Mouse (Mus musculus) bone marrow, adult 2 months (tissue): ENCODE results near the gene Scn3b. TPM values are rescaled to one million over a fixed set of nuclear protein-coding genes. Genes with fewer than 3 reads are reported as not detected.

Experiments used
- H3K27ac ChIP-seq: fragments of 200-500 bp; 2 replicates; pipeline ENCODE4 v1.5.1; 2012; ENCODE audit warnings: low read depth, mild to moderate bottlenecking, control low read depth, inconsistent platforms, low read length; ENCODE audit not compliant: control insufficient read depth, poor library complexity, insufficient read depth
- H3K4me1 ChIP-seq: fragments of 200-500 bp; 2 replicates; pipeline ENCODE4 v1.6.1; 2011; ENCODE audit warnings: low read length; ENCODE audit not compliant: control insufficient read depth, insufficient read depth
- H3K4me3 ChIP-seq: fragments of 200-500 bp; replicated peaks from 2 replicates; pipeline ENCODE3; 2011; ENCODE audit warnings: mild to moderate bottlenecking, low read depth, low read length, control low read depth; ENCODE audit not compliant: control insufficient read depth
- CTCF ChIP-seq: fragments of 200-500 bp; IDR thresholded peaks from 2 replicates; pipeline ENCODE4 v1.5.1; 2011; ENCODE audit warnings: low read length, control low read depth; ENCODE audit not compliant: control insufficient read depth, insufficient read depth
- POLR2A ChIP-seq: fragments of 200-500 bp; IDR thresholded peaks from 2 replicates; pipeline ENCODE4 v1.6.1; 2011; ENCODE audit warnings: low read depth, mild to moderate bottlenecking, control low read depth, low read length, borderline replicate concordance; ENCODE audit not compliant: control insufficient read depth
- WGBS: fragments of 180-500 bp; shearing (Covaris S2); methylation state at CpG from one replicate; pipeline ENCODE4 v1.1.7; 2018; 5-methylcytosine and 5-hydroxymethylcytosine counted together
- polyA plus RNA-seq: library from polyadenylated mRNA; stranded (reverse); fragments of >200 nt; gene quantifications from 2 replicates; pipeline ENCODE4 v1.2.4, GENCODE M21; 2011; ENCODE audit warnings: low replicate concordance; ENCODE audit not compliant: missing spikeins, insufficient read depth, insufficient read length

Gene Scn3b
- polyA plus RNA-seq, 1 experiment: not detected

DNA sequence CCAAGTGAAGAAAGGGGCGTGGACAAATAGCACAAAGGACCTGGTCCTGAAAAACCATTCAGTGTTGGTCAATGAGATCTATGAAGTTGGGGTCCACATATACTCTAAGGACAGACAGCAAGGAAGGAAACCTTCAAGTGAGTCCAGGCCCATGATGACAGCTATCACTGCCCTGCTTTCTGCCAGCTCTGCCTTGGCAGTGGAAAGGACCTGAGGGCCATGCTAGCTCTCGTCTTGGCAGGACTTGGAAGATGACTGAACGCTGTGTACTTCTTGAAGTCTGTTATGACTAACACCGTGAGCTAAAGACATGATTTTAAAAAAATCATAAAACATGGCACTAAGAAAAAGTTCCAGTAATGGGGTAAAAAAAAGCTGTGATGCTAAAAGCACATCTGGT is 48.7 kb downstream of the Scn3b start:
- 86% methylated on average over 4 of the region's 4 CpGs for WGBS
- Histone ChIP-seq H3K27ac (no peak overlapping the region), H3K4me1 (no peaks in the 10 kb centered on the region), H3K4me3 (no peak overlapping the region)
- TF ChIP-seq POLR2A (no peak), CTCF (no peak)

DNA sequence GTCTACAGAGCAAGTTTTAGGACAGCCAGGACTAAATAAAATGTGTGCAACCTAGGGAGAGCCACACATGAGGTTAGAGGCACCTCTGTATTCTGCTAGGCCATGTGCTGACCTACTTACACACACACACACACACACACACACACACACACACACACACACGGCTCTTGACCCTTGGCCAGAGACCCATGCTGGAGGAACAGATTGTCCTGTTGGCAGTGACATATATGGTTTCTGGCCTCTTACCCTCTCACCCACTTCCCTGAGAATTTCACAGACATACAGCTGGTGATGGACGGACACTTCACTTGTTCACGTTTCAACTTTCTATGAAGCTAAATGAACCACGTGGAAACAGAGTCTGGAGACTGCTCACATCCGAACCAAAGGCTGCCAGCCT is 49.8 kb downstream of the Scn3b start:
- 37% methylated on average over 5 of the region's 5 CpGs for WGBS
- Histone ChIP-seq H3K4me3 (no peak overlapping the region), H3K4me1 (no peaks in the 10 kb centered on the region), H3K27ac (no peak overlapping the region)
- no peak for TF ChIP-seq CTCF
- no peak for TF ChIP-seq POLR2A

DNA sequence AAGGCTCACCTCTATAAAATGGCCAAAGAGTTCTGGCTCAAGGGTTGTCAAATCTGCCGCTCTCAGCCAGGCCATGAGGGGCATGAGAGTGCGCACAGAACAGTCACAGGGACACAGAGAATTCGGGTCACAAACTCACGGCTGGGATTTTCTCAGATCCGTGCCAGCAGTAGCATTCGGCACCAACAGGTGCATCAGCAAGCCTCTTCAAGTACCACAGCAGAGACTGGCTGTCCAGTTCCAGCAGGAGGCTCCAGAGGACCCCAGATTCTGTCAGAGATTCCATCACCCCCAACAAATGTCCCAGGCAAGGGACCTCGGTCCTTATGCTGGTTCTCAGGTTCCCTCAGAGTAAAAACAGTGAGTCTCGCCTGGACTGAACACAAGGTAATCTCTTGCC is 51.4 kb downstream of the Scn3b start:
- no peak overlapping the region for H3K27ac ChIP-seq
- H3K4me3 ChIP-seq: no peak overlapping the region
- TF ChIP-seq CTCF (no peak), POLR2A (no peak)
- WGBS: 43% methylated on average over 8 of the region's 8 CpGs
- no peaks in the 10 kb centered on the region for H3K4me1 ChIP-seq

DNA sequence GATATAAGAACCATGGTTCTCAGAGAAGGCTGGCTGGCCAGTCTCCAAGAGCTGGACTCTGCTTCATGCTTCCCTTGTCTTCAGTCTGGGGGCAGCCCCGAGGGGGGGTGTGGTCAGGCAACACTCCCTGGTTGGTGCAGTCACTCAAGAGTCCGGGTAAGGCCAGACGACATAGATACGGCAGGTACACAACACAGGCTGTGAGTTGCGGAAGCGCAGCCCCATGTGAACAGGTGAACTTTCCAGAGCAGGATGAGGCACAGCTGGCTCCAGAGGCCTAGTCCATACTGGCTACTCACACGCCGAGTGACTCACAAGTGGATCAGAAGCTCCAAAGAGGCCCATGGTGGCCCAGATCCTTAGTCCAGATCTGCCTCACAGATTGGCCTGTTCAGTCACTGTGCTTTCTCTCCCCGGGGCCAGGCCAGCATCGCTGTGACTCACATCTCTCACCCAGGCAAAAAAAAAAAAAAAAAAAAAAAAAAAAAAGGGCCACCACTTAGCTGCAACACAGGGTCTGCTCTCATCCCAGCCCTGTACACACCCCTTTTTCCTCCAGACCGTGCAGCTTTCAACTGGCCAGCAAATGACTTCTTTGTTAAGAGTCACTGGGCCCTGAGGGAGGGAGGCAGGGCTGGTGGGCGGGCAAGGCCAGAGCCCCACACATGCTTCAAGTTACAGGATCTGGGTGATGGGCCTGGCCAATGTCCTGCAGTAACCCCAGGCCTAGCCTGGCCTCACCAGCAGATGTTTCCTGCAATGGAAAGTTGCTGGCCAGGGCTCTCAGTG is 52.1 kb downstream of the Scn3b start:
- no peaks in the 10 kb centered on the region for H3K4me1 ChIP-seq

DNA sequence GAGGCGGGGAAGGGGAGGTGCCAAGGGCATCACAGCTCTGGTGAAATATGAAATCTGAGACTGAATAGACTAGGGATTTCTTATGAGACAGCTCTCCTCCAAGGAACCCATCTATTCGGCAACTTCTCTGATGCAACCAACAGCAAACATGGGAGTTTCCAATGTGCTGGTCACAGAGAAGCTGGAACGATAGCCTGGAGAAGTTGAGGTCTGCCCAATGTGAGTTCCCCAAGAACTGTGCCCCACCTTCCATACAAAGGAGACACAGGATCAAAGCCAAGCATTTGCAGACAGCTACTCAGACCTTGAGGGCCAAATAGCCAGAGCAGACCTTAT is 52.6 kb downstream of the Scn3b start:
- TF ChIP-seq CTCF (no peak), POLR2A (no peak)
- no peak overlapping the region for H3K4me3 ChIP-seq
- H3K4me1 ChIP-seq: no peaks in the 10 kb centered on the region
- 28% methylated on average over 3 of the region's 3 CpGs for WGBS
- no peak overlapping the region for H3K27ac ChIP-seq

More for the DNA sequence above, 52.1 kb downstream of the Scn3b start:
- WGBS: 39% methylated on average over 12 of the region's 12 CpGs
- H3K27ac ChIP-seq: no peak overlapping the region
- no peak overlapping the region for H3K4me3 ChIP-seq
- no peak for TF ChIP-seq POLR2A
- TF ChIP-seq CTCF: no peak

DNA sequence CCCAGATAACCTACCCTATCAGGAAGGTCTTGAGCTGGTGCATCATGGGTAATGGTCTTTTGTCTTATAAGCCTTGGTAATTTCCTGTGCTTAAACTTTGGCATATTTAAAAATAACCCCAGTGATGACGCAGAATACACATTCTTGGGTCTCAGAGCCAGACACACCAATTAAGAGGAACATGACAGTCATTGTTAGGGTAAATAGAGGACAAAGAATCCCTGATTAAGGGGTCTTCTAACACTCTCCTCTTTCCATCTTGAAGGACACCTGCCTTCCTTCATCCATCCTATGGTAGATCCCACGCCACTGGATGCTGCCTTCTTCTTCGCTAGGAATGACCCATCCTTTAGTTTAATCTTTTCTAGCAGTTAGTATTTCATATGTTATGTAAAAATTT is 53.4 kb downstream of the Scn3b start:
- Histone ChIP-seq H3K4me1 (no peaks in the 10 kb centered on the region), H3K27ac (no peak overlapping the region), H3K4me3 (no peak overlapping the region)
- 78% methylated on average over 3 of the region's 3 CpGs for WGBS
- no peak for TF ChIP-seq CTCF
- TF ChIP-seq POLR2A: no peak

DNA sequence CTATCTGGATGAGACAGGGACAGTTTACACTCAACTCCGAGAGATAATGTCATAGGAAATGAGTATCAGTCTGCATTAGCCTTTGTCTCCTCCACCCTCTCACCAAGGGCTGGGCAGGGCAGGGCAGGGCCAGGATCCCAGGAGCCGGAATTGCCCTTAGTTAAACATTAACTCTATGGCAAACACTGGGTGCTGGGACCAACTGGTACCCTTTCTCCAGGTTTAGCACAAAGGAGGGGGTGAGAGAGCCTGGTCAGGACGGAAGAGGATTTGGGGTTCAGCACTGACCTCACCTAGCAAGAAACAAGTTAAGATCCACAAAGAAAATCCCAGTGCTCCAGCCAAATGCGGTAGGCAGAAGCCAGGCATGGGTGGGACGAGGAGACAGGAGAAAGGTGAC is 54.2 kb downstream of the Scn3b start:
- H3K4me3 ChIP-seq: no peak overlapping the region
- H3K4me1 ChIP-seq: no peaks in the 10 kb centered on the region
- H3K27ac ChIP-seq: no peak overlapping the region
- TF ChIP-seq CTCF (no peak), POLR2A (no peak)
- WGBS: 82% methylated on average over 5 of the region's 5 CpGs

DNA sequence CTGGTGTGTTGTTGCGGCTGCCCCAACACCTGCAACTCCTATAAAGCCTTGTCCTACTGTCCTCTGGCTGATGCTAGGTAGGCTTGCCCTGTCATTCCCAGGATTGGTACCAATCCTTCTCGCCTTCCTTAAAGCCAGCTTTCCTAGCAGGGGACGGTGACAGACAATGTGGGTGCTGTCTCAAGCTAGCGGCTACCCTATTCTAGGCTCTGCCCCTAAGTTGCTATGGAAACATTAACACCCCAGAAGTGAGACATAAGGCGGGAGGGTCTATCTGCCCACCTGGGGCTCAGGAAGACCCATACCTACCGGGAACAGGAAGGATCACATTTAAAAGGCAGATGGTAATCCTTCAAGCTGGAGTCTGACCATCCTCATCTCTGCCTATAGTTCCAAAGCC is 54.8 kb downstream of the Scn3b start:
- H3K27ac ChIP-seq: no peak overlapping the region
- 71% methylated on average over 6 of the region's 6 CpGs for WGBS
- no peaks in the 10 kb centered on the region for H3K4me1 ChIP-seq
- no peak for TF ChIP-seq CTCF
- TF ChIP-seq POLR2A: no peak
- H3K4me3 ChIP-seq: no peak overlapping the region

DNA sequence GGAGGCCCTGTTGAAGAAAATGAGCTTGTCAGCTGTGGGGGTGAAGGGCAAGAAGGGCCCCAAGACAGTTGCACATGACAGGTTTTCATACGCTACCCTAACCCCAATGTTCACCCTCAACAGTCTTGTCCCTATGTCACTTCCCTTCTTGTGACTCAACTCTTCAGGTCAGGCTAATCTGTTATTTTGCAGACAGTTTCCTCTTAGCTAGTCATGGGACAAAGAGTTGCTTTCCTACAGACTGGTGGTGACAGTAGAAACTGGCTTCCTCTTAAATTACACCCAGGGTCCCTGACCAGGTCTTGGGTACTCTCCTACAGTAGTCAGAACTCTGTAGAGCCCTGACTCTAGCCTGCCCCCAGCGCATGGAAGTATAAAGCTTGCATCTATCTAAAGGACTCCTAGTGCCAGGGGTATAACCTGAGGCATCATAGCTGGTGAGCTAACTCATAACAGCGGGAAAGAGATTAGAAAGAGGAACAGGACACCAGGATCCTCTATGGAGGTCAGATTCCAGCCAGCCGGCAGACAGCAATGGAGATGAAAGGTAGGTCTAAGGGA is 55.3 kb downstream of the Scn3b start:
- 0 out of 2 replicates have a peak overlapping the region, but pooled peaks have one; percentile 5 for H3K27ac ChIP-seq
- WGBS: 41% methylated on average over 4 of the region's 4 CpGs
- H3K4me3 ChIP-seq: no peak overlapping the region
- TF ChIP-seq CTCF (no peak), POLR2A (no peak)
- no peaks in the 10 kb centered on the region for H3K4me1 ChIP-seq
